Mouse (Mus musculus) CH12.LX (cell line): ENCODE results near the gene Cox16.
"Not testable (repeated sequence)": the region's sequence is repeated elsewhere in the genome, so short reads cannot be mapped to it uniquely, and the experiment has no call there.

Experiments used
- CHD1 ChIP-seq: IDR thresholded peaks from 2 replicates; pipeline ENCODE4 v1.6.1; 2012; ENCODE audit warnings: low read depth, low read length, improper control_type of control experiment, inconsistent platforms
- CTCF ChIP-seq, 2 experiments: IDR thresholded peaks in 1 of 2; conservative IDR thresholded peaks in 1 of 2; 2 replicates each; pipeline ENCODE4 v1.5.1; 2011 to 2012; ENCODE audit warnings: low read depth in 2 of 2, low read length in 2 of 2, improper control_type of control experiment in 1 of 2, inconsistent platforms in 1 of 2, mild to moderate bottlenecking in 1 of 2, moderate library complexity in 1 of 2
- EP300 ChIP-seq: IDR thresholded peaks from 2 replicates; pipeline ENCODE4 v1.6.1; 2011; ENCODE audit warnings: low read length, improper control_type of control experiment
- GABPA ChIP-seq: IDR thresholded peaks from 2 replicates; pipeline ENCODE4 v1.6.1; 2012; ENCODE audit warnings: low read depth, low read length, improper control_type of control experiment, inconsistent platforms; ENCODE audit not compliant: insufficient replicate concordance
- HCFC1 ChIP-seq: IDR thresholded peaks from 2 replicates; pipeline ENCODE4 v1.6.1; 2012; ENCODE audit warnings: low read depth, mild to moderate bottlenecking, inconsistent platforms, low read length, improper control_type of control experiment
- KAT2A ChIP-seq: IDR thresholded peaks from 2 replicates; pipeline ENCODE4 v1.6.1; 2012; ENCODE audit warnings: low read length, improper control_type of control experiment, inconsistent platforms; ENCODE audit not compliant: insufficient replicate concordance
- MAFK ChIP-seq: IDR thresholded peaks from 2 replicates; pipeline ENCODE4 v1.6.1; 2011; ENCODE audit warnings: low read length, improper control_type of control experiment; ENCODE audit not compliant: insufficient replicate concordance
- MAX ChIP-seq: IDR thresholded peaks from 2 replicates; pipeline ENCODE4 v1.6.1; 2011; ENCODE audit warnings: low read length, improper control_type of control experiment
- MXI1 ChIP-seq: IDR thresholded peaks from 2 replicates; pipeline ENCODE4 v1.6.1; 2011; ENCODE audit warnings: mild to moderate bottlenecking, low read depth, low read length, improper control_type of control experiment
- POLR2A ChIP-seq: IDR thresholded peaks from 2 replicates; pipeline ENCODE4 v1.6.1; 2011; ENCODE audit warnings: low read depth, mild to moderate bottlenecking, improper control_type of control experiment, low read length
- TCF12 ChIP-seq: IDR thresholded peaks from 2 replicates; pipeline ENCODE4 v1.6.1; 2014; ENCODE audit warnings: low read depth, mild to moderate bottlenecking, inconsistent platforms, low read length, improper control_type of control experiment
- ZMIZ1 ChIP-seq: IDR thresholded peaks from 2 replicates; pipeline ENCODE4 v1.6.1; 2012; ENCODE audit warnings: low read depth, mild to moderate bottlenecking, inconsistent platforms, low read length, improper control_type of control experiment
- ZNF384 ChIP-seq: IDR thresholded peaks from 2 replicates; pipeline ENCODE4 v1.6.1; 2012; ENCODE audit warnings: low read depth, low read length, improper control_type of control experiment, inconsistent platforms

DNA sequence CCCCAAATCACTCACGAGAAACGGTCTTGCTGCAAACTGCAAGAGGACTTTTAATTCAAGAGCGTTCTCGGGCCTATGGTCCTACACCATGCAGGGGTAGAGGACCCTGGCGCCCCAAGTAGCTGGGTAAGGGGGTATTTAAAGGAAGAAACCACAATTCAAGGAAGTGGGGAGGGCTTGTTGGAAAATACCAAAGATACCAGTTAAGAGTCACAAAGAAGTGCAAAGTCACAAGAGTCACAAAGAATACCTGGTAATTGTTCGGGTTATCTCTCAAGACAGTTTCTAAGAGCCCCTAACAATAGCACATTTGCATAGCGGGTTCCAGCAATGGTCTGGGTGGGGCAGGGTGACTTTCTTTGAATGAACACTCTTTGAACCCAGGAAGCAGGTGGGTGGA is 25.9 kb downstream of the Cox16 start:
- not testable (repeated sequence) for TF ChIP-seq KAT2A; HCFC1; MXI1; CTCF (conservative IDR thresholded peaks at IDR 0.05 in 1 of 2, IDR thresholded peaks at IDR 0.05 in 1 of 2; ENCODE audit: low read depth in 2 of 2, low read length in 2 of 2); CHD1; POLR2A; EP300; MAX; ZMIZ1; TCF12; ZNF384; GABPA; MAFK
